Mouse (Mus musculus) thymus, postnatal 25 days (tissue): Measurements from ENCODE around the gene Snx1.
A peak's percentile ranks its signal among the peaks of the same experiment; 100 is the strongest.

ENCODE experiments used
- DNase-seq: peaks from one replicate; pipeline ENCODE4 v3.0.0; 2022

Snx1 gene

DNA sequence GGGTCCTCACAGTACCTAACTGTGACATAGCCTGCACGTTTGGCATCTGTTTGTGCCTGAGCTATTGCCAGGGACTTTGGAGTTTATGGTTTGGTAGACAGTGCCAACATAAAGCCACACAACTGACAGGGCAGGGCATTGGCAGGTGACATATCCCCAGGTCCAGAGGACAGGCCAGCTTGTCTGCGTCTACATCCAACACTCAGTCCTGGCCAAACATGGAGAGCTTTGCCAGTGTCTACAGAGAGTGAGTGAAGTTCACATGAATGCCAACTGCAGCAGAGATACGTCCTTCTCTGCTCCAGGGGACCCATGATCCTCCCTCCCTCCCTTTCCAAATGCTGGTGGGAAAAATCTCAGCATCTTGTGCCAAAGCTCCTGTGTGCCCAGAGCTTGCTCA, 42.2 kb downstream of the Snx1 start:
- DNase-seq: no peak

DNA sequence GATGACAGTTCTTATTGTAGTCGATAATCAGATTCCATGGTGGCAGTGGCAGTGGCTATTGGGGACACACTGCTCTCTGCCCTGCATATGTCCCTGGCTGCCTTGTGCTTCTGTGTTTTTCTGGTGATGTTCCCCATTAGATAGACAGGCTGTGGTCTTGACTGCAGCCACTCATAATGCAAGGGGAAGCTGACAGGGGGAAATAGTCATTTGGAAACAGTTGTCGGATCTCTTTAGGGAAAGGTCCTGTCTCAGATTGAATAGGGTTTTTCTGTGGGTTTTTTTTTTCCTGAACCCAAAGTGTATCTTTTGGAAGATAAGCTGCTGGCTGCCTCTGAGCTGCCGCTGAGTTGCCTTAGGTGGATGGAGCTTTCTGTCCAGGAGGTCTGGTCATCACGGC, 44.4 kb downstream of the Snx1 start:
- DNase-seq: no peak

DNA sequence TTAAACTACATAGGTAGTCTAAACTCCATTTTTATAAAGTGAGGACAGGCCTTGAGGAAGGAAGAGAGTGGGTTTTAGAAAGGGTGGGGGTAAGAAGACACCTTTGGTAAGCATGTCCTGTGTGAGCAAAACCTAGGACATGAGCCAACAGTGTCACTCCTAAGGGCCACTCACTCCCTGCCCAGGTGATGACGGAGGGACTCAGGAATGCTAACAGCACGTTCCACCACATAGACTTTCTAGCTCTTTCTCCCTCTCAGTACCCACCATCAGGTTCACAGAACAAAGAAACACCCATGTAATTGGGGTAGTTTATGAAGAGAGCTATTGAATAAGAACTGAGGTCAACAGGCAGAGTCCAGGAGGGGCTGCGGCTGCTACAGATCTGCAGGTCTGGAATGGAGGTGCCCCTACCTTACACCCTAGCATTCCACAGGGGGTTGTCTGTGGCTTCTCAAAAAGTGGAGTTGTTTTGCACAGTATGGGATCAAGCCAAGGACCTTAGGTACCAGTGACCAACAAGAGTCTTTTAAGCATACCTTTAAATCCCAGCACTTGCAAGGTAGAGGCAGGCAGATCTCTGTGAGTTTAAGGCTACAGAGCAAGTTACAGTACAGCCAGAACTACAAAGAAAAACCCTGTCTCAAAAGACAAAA, 45.5 kb downstream of the Snx1 start:
- DNase-seq: no peak

DNA sequence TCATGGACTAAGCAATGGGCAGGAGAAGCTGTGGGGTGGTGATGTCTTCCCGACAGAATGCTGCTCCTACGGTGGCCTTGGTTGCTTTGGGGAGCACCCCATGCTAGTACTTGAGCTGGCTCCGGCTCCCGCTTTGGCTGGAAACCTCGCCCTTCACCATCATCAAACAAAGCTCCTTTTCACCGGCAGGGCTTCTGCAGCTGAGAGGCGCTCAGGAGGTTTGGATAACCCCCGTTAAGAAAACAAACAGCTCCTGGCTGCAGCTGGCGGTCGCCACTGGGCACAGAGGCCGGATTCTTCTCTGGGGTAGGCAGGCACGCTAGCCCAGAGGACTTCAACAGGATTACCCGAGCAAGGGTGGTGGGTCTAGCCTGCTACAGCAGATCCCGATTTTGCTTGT, 47.9 kb downstream of the Snx1 start:
- no peak for DNase-seq

DNA sequence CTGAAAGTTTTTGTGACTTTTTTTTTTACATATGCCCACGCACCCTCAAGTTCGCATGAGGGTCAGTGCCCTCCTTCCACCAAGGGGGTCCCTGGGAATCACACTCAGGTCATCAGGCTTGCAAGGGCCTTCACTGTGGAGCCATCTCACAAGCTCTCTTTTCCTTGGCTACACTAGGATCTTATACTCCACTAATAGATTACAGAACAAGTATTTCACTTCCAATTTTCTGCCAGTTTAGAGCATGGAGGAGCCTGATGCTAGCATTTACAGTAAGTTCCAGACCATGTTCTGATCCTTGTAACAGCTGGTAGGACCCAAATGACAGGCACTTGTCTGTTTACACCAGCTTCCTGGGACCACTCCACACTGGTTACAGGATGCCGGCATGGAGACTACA, 48.3 kb downstream of the Snx1 start:
- no peak for DNase-seq

DNA sequence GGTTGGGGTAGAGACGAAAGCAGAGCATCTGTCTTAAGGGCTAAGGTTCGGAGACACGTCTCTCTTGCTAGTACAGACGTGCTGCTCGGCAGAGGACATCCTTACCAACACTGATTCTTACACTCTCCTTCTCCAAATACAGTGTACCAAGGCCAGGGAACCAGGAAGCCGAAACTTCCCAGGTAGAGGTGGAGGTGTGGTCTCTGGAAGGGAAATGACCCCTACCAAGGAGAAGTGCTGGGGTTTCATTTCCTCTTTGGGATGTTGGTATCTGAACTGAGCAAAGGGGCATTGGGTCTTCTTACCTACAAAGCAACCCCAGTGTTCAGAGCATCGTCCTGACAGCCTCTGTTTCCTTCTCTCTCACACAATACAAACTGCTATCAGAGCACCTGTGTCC, 53.6 kb downstream of the Snx1 start:
- DNase-seq: no peak

DNA sequence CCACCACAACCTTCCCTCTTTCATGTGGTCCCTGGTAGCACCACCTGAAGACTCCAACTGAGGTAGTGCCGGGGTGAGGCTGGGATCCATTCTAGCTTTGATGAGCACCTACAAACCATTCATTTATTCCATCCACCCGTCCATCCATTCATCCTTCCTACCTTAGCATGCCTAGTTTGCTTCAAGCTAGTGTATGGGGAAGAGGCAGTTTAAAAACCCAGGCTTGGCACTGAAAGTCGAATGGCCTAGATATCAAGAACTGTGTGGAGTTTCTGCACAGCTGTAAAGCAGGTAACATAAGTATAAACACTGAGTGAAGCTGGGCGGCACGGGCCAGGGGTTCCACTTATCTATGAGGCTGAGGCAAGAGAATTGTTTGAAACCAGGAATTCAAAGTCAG, 56.2 kb downstream of the Snx1 start:
- DNase-seq: no peak

DNA sequence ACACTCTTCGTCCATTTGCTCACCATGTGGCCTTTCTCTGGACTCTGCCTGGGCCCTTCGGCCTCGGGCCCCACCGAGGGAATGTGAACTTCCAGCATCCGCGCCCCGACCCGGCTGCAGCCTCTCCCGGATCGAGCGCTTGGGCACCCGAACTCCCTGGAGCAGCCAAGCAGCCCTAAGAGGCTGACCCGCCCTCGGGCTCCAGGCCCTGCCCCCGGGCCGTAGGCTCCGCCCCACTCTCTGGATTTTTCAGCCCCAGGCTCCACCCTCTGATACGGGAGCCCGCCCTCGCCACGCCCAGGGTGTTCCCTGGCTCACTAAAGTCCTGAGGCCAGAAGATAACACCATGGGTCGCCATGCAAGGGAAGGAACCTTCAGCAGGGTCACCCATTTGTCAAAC, 56.8 kb downstream of the Snx1 start, which contains the start of gene Snx22:
Gene Snx22 (minus strand): TSS at position 137 of the 400 bp plus-strand sequence.
- DNase-seq: peak; percentile 64

DNA sequence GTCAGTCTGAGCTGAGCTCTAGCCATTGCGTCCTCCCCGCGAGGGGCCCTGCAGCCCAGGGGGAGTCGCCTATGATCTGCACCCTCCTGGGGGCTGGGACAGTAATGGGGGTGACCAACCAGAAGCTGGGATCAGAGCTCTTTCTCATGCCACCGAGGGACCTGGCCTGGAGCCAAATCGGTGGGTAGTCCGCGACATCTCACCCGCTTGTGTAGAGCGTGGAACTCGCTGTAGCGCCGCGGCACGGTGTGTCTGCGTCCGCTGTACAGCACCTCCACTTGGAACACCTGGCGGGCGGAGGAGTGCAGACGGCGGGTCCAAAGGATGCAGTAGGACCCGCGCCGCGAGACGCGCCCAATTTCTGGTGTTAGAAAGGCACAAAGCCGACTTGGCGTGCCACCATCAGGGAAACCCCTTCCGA, 57.4 kb downstream of the Snx1 start:
- no peak for DNase-seq

DNA sequence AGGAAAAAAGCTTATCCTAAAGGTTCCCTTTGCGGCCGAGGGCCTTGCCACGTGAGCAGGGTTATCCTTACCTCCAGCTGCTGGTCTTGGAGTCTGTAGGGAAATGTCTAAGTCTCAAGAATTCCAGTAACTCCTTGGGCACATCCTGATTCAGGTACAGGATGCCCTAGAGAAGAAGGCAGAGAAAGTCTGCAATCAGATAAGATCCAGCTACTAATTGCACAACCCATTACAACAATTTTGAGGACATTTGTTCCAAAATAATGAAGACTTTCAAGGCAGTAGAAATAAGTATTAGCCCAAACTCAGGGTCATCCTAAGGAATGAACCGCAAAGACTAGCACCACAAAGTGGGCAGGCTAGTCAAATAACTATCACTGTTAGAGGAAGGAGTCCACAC, 58.3 kb downstream of the Snx1 start:
- no peak for DNase-seq

DNA sequence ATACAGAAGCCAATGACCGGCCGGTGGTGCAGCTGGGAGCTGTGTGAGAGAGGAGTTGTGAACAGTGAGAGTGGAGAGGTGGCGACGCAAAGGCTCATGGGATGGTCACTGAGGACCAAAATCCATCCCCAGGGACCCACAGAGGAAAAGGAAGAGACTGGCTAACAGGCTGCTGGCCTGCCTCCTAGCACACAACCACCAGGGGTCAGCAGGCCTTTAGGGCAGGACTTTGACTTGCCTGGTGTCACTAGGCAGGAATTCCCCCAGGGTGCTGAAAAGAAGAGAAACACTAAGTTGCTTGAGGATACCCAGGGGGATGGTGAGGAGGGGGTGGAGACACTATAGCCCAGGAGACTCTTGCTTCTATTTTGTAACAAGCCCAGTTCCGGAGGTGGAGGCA, 58.8 kb downstream of the Snx1 start:
- no peak for DNase-seq

DNA sequence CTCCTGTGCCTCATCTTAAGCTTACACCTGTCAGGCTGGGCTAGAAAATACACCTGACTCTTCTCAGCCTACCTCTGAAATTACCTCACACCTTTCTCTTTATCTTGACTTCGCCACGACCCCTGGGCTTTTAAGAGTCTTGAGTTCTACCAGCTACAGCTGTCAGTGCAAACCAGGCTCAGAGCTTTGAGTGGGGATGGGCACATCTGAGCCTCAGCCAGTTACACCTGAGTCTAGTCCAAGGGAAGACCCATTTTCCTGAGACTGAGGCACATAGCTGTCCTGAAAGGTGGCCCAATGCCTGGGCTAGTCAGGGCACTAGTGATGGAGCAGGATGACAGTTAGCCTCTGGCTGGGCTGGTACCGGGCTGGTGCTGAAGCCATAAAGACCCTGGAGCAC, 59.6 kb downstream of the Snx1 start:
- DNase-seq: no peak

DNA sequence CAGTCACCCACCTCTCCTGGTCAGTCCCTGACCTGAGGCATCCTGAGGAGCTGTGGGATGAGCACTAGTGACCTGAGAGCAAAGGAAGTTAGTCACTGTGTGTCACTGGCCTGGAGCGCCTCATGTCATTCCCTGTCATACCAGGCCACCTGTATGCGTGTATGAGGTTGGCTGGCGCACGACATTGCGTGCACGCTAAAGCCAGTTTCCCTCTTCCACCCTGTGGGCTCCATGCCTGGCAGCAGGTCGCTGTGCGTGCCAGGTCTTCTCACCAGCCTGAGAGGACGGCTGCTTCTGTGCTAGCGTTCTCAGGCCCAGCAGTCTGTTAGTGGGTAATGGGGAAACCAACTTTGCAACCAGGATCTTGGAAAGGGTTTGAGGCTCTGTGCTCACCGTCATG, 62.1 kb downstream of the Snx1 start:
- no peak for DNase-seq

DNA sequence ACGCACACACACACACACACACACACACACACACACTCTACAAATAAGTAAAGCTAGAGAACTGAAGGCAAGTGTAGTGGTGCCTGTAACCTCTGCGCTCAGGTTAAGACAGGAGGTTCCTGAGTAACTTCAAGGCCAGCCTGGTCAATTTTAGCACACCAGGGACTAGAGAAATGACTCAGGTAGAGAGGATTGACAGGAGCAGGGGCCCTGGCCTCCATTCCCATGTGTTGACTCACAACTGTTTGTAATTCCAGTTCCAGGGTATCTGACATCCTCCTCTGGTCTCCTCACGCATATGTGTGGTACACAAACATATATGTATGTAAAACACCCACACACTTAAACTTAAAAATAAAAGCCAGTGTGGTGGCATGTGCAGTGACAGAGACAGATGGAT, 62.9 kb downstream of the Snx1 start:
- DNase-seq: no peak

DNA sequence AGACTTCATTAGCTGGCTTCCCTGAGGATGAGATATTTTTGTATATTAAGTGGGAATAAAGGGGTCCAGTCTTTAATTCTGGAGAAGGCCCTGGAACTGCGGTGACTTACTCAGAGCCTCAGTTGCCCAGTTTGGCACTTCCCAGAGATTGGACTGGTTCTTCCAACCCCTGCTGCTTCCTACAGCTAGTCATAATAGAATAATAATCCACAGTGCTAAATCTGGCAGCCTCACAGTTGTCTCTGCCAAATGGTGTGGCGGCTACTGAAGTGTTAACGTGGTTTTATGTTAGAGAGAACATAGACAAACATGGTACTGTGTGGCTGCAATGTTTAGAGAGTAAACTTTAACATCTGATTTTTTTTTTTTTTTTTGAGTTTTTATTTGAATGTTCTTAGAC, 64.7 kb downstream of the Snx1 start:
- no peak for DNase-seq

DNA sequence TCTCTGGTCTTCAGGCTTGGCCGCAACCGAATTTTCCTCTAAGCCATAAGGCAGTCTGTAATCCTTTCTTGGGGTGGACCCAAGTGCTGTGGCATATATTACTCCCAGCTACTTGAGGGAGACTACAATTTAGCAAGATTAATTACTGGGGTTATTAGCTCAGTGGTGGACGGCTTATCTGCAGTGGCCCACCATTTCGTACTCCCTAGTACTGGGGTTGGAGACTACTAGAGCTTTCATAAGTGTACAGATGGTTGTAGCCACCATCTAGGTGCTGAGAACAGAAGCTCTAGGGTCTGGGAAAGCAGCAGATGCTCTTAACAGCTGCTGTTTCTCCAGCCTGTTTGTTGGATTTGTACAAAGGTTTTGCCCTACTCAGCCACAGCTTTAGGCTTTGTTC, 65.4 kb downstream of the Snx1 start:
- DNase-seq: no peak

DNA sequence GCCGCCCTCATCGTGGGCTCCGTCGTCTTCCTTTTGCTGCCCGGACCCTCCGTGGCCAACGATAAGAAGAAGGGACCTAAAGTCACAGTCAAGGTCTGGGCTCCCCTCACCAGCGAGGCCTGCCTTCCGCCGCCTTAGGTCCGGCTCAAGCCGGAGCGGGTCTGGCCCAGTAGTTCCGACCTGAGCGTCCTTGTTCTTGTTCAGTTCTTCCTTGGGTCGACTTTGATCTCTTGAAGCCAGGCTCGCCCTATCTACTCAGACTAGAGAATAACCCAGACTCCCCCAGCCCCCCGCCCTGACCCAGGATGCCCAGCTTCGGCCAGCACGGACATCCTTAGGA, 66.1 kb downstream of the Snx1 start:
- DNase-seq: no peak

DNA sequence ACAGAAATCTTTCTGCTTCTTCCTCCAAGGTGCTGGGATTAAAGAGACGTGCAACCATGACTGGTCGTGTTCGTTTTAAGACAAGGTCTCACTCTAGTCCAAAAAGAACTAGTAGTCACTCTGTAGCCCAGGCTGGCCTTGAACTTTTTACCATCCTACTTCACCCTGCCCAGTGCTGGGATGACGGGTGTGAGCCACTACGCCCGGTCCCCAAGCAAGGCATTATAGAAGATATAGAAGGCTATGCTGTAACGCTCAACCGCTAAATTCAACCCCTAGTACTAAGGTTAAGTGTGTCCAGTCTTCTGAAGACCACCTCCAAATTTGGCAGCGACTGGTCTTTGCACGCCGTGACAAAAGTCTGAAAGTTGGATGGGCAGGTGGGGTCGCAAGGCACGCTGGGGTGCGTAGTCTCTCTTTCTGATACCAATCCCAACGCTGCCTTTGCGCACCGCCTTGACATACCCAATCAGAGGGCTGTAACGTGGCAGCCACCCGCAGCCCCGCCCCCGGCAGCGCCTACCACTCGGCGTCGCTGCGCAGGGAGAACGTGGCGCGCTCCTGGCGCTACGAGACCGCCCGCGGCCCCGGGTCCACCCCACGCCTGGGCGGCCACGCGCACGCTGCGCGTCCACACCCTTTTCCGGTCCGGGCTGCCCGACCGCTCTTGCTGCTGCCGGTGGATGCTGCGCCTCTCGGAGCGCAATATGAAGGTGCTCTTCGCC, 66.6 kb downstream of the Snx1 start, which contains the start of gene Ppib:
Gene Ppib (plus strand): TSS at position 640 of the 725 bp plus-strand sequence.
- peak; percentile 96 for DNase-seq

DNA sequence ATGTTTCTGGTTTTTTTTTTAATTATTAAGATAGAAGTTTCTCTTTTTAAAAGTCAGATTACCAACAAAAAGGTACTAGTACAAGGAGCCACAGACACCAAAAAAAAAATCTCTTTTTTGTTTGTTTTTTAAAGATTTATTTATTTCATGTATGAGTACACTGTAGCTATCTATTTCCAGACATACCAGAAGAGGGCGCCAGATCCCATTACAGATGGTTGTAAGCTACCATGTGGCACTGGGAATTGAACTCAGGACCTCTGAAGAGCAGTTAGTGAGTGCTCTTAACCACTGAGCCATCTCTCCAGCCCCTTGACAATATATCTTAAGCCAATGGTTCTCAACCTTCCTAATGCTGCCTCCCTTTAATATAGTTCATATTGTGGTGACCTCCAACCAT, 72.8 kb downstream of the Snx1 start:
- no peak for DNase-seq

DNA sequence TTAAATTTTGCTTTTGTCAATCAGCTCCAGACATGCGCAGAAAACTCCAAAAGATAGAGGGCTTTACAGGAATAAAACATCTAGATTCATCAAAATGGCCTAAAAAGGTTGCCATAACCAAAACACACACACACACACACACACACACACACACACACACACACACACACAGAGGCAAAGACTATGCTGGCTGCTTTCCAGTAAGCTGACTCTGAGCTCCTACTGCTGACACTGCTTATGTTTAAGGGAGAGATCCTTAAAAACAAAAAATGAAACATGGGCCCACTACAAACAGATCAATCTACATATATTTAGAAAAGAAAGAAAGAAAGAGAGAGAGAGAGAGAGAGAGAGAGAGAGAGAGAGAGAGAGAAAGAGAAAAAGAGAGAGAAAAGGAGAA, 73.7 kb downstream of the Snx1 start:
- DNase-seq: no peak

DNA sequence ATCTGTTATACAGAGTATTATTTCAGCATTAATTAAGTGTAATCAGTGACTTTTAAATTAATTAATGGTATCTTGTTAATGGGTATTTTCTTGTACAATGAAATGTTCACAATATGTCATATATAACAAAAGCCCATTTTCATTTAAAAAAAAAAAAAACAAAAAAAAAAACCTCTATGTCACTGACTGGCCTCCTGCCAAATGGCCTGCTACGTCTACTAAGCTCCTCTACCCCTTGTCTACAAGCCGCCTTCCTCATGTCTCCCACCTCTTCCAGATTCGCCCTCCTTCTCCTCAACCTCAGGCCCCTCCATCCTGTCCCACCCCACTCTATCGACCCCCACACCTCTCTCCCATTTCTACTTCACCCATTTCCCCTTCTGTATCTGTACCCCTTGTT, 74.9 kb downstream of the Snx1 start:
- no peak for DNase-seq

DNA sequence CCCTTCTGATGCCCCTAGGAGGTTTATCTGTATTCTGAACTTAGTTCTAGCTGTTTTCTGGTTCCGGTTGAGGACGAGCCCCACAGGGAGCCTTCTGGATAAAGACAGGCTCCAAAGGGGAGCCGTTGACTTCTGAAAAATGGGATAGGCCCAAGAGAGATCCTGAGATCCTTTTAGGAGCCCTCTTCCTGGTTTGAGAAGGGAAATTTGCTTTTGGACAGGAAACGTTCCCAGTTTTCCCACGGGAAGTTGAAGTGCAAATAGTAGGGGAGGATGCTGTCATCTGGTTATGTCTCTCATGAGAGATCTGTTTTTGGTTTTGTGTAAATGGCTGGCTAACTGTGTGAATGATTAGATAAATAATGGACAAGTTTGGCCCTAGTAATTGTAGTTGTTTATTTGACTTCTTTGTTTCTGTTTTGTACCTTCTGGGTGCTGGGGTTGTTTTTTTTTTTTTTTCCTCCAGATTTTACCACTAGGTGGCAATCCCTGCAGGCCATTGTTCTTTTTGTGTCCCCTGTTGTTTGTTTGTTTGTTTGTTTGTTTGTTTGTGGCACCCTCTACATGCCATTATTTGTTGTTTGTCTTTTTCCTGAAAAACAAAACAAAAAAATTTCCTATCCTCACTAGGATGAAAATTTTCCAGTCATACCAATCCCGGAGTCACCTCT, 76.3 kb downstream of the Snx1 start:
- no peak for DNase-seq

DNA sequence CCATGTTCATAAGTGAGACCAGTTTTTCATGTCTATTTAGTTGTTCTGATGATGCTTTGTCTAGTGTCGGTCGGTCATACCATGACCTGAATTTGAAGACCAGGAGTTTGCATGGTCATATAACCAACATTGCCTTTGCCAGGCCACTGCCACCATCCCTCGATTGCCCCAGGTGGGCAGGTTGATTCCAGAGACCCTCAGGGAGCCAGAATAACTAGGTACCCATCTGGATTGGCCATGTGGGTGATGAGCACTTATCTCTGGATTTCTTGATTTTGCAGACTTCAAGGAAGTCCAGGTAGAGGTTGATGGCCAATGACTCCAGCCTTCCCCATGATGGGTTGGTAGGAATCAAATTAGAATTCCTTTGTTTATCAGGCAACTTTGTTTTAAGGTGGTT, 83.1 kb downstream of the Snx1 start:
- no peak for DNase-seq

DNA sequence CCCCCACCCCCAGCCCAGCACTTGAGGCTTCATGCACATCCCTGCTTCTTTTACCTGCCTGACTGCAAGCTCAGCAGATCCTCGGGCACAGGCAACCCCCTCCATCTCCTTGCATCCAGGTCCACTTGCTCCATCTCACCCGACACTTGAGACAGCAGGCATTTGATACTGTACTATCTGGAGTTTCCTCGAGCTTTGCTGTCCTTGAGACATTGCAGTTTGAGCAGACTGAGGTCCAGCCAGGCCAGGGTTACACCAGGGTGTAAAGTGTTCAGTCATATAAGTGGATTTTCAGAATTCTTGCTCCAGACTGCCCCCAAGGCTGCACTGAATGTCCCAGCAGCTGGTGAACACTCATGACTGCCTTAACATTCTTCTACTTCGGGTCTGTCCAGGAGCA, 84.1 kb downstream of the Snx1 start:
- no peak for DNase-seq
